Comparison of ENCODE assay signal across 22 mouse cellular contexts in genomic region chr4:59399343-59399742, GRCm38 (mm10). TPM values are rescaled to one million over a fixed set of nuclear protein-coding genes. Genes with fewer than 3 reads are reported as not detected.
A peak's percentile ranks its signal among the peaks of the same experiment; 100 is the strongest.
DNase-seq lines count a peak whose midpoint lies in the region; ATAC-seq and TF ChIP-seq lines count a peak whose summit lies in the region.
"Had no signal": no experiment of that assay in that cellular context is flagged by ENCODE, and none has a peak within 500 bp of the region (broad histone marks: within the 10 kb centered on the region; RNA-seq: fewer than 3 reads in every experiment).

No protein-coding gene starts in this region.

- H3K9ac ChIP-seq in stomach, postnatal 0 days (ENCODE audit: low read length) = no peak overlapping the region
- H3K9ac ChIP-seq: forebrain, embryonic 15.5 days; hindbrain, embryonic 13.5 days; limb, embryonic 12.5 days; liver, embryonic 12.5 days had no signal

- H3K4me3 ChIP-seq in kidney, adult 2 months (ENCODE audit: insufficient read depth, low read depth, low read length) = no peak overlapping the region
- H3K4me3 ChIP-seq in stomach, postnatal 0 days (ENCODE audit: low read depth, low read length) = no peak overlapping the region
- H3K4me3 ChIP-seq in left cerebral cortex, adult 2 months = no peak overlapping the region
- H3K4me3 ChIP-seq: forebrain, embryonic 15.5 days; heart, embryonic 10.5 days; hindbrain, embryonic 13.5 days; limb, embryonic 12.5 days; liver, embryonic 12.5 days had no signal

- peaks cover 7% of the 10 kb centered on the region; the same call in 1 of the 2 replicates for H3K4me1 ChIP-seq in kidney, adult 2 months (ENCODE audit: control insufficient read depth, insufficient read depth, low read length)
- no peaks in the 10 kb centered on the region for H3K4me1 ChIP-seq in stomach, postnatal 0 days (replicated peaks; ENCODE audit: control insufficient read depth, insufficient read depth)
- H3K4me1 ChIP-seq: liver, embryonic 12.5 days had no signal

- DNase-seq in kidney, adult 2 months = peak; percentile 27
- no peak for DNase-seq in kidney, postnatal 25 days
- DNase-seq in urinary bladder, postnatal 14 days (ENCODE audit: low spot score) = peak; percentile 36
- DNase-seq in urinary bladder, postnatal 4 days (ENCODE audit: low spot score in 2 of 2) = no peak
- no peak for DNase-seq in stomach, postnatal 0 days (ENCODE audit: low spot score)
- DNase-seq in left cerebral cortex, adult 2 months (ENCODE audit: extremely low spot score in 1 of 2, low spot score in 2 of 2) = no peak
- DNase-seq in cerebellum, postnatal 25 days = no peak
- DNase-seq: cerebellum, adult 8-10 months; gastrocnemius, postnatal 25 days; heart, postnatal 10 days; kidney, postnatal 14 days; thymus, postnatal 25 days had no signal

- no peaks in the 10 kb centered on the region for H3K36me3 ChIP-seq in kidney, adult 2 months (ENCODE audit: control insufficient read depth, insufficient read depth, low read length)
- H3K36me3 ChIP-seq in stomach, postnatal 0 days (ENCODE audit: control insufficient read depth, insufficient read depth, low read length) = no peaks in the 10 kb centered on the region
- H3K36me3 ChIP-seq: forebrain, embryonic 15.5 days; hindbrain, embryonic 13.5 days; limb, embryonic 12.5 days had no signal

- no peak for TF ChIP-seq EP300 in stomach, postnatal 0 days (optimal IDR thresholded peaks at IDR 0.05)

- H3K9me3 ChIP-seq in stomach, postnatal 0 days (ENCODE audit: control insufficient read depth, low read length) = no peaks in the 10 kb centered on the region
- H3K9me3 ChIP-seq: forebrain, embryonic 15.5 days; heart, embryonic 10.5 days; hindbrain, embryonic 13.5 days; limb, embryonic 12.5 days; liver, embryonic 12.5 days had no signal

- no peak overlapping the region for H3K4me2 ChIP-seq in stomach, postnatal 0 days (replicated peaks; ENCODE audit: low read depth)
- H3K4me2 ChIP-seq: forebrain, embryonic 15.5 days; hindbrain, embryonic 13.5 days; limb, embryonic 12.5 days; liver, embryonic 12.5 days; midbrain, embryonic 11.5 days had no signal

- H3K27ac ChIP-seq in kidney, adult 2 months (ENCODE audit: insufficient read depth, low read depth, low read length) = peak overlapping the region; percentile 47; the same call in 1 of the 2 replicates
- H3K27ac ChIP-seq in stomach, postnatal 0 days (replicated peaks) = peak overlapping the region; percentile 50; the same call in 1 of the 2 replicates
- no peak overlapping the region for H3K27ac ChIP-seq in left cerebral cortex, adult 2 months
- H3K27ac ChIP-seq: forebrain, embryonic 15.5 days; heart, embryonic 10.5 days; hindbrain, embryonic 13.5 days; limb, embryonic 12.5 days; liver, embryonic 12.5 days; macrophage had no signal

- intact Hi-C loops in left cerebral cortex, adult 2 months (cut with DNase I) = no loop called here

- H3K27me3 ChIP-seq in kidney, adult 2 months (replicated peaks; ENCODE audit: control insufficient read depth, insufficient read depth, low read length) = no peaks in the 10 kb centered on the region
- H3K27me3 ChIP-seq in stomach, postnatal 0 days (ENCODE audit: control insufficient read depth, insufficient read depth, low read length) = no peaks in the 10 kb centered on the region
- H3K27me3 ChIP-seq: hindbrain, embryonic 13.5 days; limb, embryonic 12.5 days; liver, embryonic 12.5 days had no signal

- no peak for TF ChIP-seq POLR2A in kidney, adult 2 months (IDR thresholded peaks at IDR 0.05; ENCODE audit: low read depth, low read length)

- peak; percentile 47; the same call in 1 of the 2 replicates for ATAC-seq in granulocyte monocyte progenitor cell, adult 5-6 weeks (replicated peaks; ENCODE audit: poor library complexity, severe bottlenecking)
- ATAC-seq in stomach, postnatal 0 days (ENCODE audit: low FRiP score, low TSS enrichment) = no peak; the same call in 1 of the 2 replicates
- ATAC-seq: activated CD4-positive, CD25-positive, alpha-beta regulatory T cell, adult 4 months; forebrain, embryonic 15.5 days; inflammation-experienced regulatory T-cells, adult 6 months; liver, embryonic 12.5 days had no signal

- 50% methylated on average over 4 of the region's 4 CpGs for WGBS in kidney, adult 2 months
- 62% methylated on average over 4 of the region's 4 CpGs for WGBS in stomach, postnatal 0 days

- TF ChIP-seq CTCF in kidney, adult 2 months (conservative IDR thresholded peaks at IDR 0.05; ENCODE audit: insufficient read depth, insufficient read length, low read depth, low read length) = no peak
- TF ChIP-seq CTCF in stomach, postnatal 0 days (IDR thresholded peaks at IDR 0.05; ENCODE audit: low read depth) = no peak
- TF ChIP-seq CTCF in left cerebral cortex, adult 2 months (IDR thresholded peaks at IDR 0.05) = no peak

RNA-seq across cellular contexts. Expression of gene Susd1, which starts 39.1 kb away (rescaled TPM):
- polyA plus RNA-seq in kidney, adult 2 months (2012; rRNA removed) = 7.3 and 8.8 TPM in 2 replicates
- total RNA-seq in granulocyte monocyte progenitor cell, adult 5-6 weeks (2014; fragmentation: Nextera tagmentation) = 63.2 and 74.8 TPM in 2 replicates
- total RNA-seq in granulocyte monocyte progenitor cell, adult 5-6 weeks (2017) = 94.4 and 95.7 TPM in 2 replicates
- polyA plus RNA-seq in stomach, postnatal 0 days (2015; fragmentation: Nextera tagmentation; extraction: Ambion mirVana) = 3.2 and 3.4 TPM in 2 replicates
- 1 to 10 TPM; 7.1 to 7.5 TPM for total RNA-seq in left cerebral cortex, adult 2 months (2021)

Comparison
In these comparisons a context has a peak if more than half of its experiments do, and no peak if none do; other contexts are left out.
1. DNase-seq: peak in kidney, adult 2 months (single experiment) and urinary bladder, postnatal 14 days (single experiment); none in kidney, postnatal 25 days (0 of 2), urinary bladder, postnatal 4 days (0 of 2), stomach, postnatal 0 days (single experiment), left cerebral cortex, adult 2 months (0 of 2) and cerebellum, postnatal 25 days (0 of 2).
2. RNA of gene Susd1, which starts 39.1 kb away (total RNA-seq): 63.2 to 95.7 TPM in granulocyte monocyte progenitor cell, adult 5-6 weeks; 7.1 to 7.5 TPM in left cerebral cortex, adult 2 months; every median in the first group is over 4 times any median in the second.